Mouse (Mus musculus) thymus, adult 2 months (tissue): ENCODE results near the gene Acvr2b. TPM values are rescaled to one million over a fixed set of nuclear protein-coding genes. Genes with fewer than 3 reads are reported as not detected.

Experiments
- DNase-seq: peaks from one replicate; pipeline ENCODE4 v3.0.0; 2021
- H3K27ac ChIP-seq: fragments of 200-500 bp; 2 replicates; pipeline ENCODE4 v1.5.1; 2012; ENCODE audit warnings: low read length, control low read depth; ENCODE audit not compliant: control insufficient read depth, insufficient read depth
- H3K27me3 ChIP-seq: fragments of 200-500 bp; 2 replicates; pipeline ENCODE4 v1.6.1; 2012; ENCODE audit warnings: mild to moderate bottlenecking, low read length, moderate library complexity, mixed read lengths; ENCODE audit not compliant: control insufficient read depth, insufficient read depth
- H3K36me3 ChIP-seq: fragments of 200-500 bp; 2 replicates; pipeline ENCODE4 v1.6.1; 2012; ENCODE audit warnings: mild to moderate bottlenecking, low read length, moderate library complexity; ENCODE audit not compliant: control insufficient read depth, insufficient read depth
- H3K4me1 ChIP-seq: fragments of 200-500 bp; replicated peaks from 2 replicates; pipeline ENCODE4 v1.6.1; 2012; ENCODE audit warnings: low read length; ENCODE audit not compliant: control insufficient read depth, insufficient read depth
- H3K4me3 ChIP-seq: fragments of 200-500 bp; 2 replicates; pipeline ENCODE4 v1.5.1; 2012; ENCODE audit warnings: mild to moderate bottlenecking, low read length, control low read depth, moderate library complexity; ENCODE audit not compliant: control insufficient read depth, insufficient read depth
- CTCF ChIP-seq: fragments of 200-500 bp; IDR thresholded peaks from 2 replicates; pipeline ENCODE4 v1.5.1; 2012; ENCODE audit warnings: mild to moderate bottlenecking, control low read depth, low read length, moderate library complexity, borderline replicate concordance; ENCODE audit not compliant: control insufficient read depth, poor library complexity, insufficient read depth; ENCODE audit errors: extremely low read depth
- POLR2A ChIP-seq: fragments of 200-500 bp; IDR thresholded peaks from 2 replicates; pipeline ENCODE4 v1.6.1; 2012; ENCODE audit warnings: mild to moderate bottlenecking, low read length, control low read depth, moderate library complexity; ENCODE audit not compliant: control insufficient read depth, poor library complexity, insufficient read depth; ENCODE audit errors: extremely low read depth
- WGBS: fragments of 180-500 bp; shearing (Covaris S2); methylation state at CpG from one replicate; pipeline ENCODE4 v1.1.7; 2018; 5-methylcytosine and 5-hydroxymethylcytosine counted together
- polyA plus RNA-seq: library from polyadenylated mRNA; depleted of rRNA; stranded (reverse); fragments of >200 nt; gene quantifications from 2 replicates; pipeline ENCODE4 v1.2.3, GENCODE M21; 2012

Acvr2b gene
- polyA plus RNA-seq, 1 experiment = 7.7 TPM

- Histone ChIP-seq H3K27ac (no peak overlapping the region), H3K4me1 (no peaks in the 10 kb centered on the region), H3K4me3 (no peak overlapping the region), H3K27me3 (no peaks in the 10 kb centered on the region), H3K36me3 (no peaks in the 10 kb centered on the region)
- no peak for TF ChIP-seq POLR2A
- no peak for TF ChIP-seq CTCF
- WGBS = 94% methylated on average over 12 of the region's 12 CpGs
- DNase-seq = no peak
Observed at GRCm38 (mm10) chr9:119438065-119438464, 36.1 kb downstream of the Acvr2b start.

GRCm38 (mm10) chr9:119438498-119439000, 36.6 kb downstream of the Acvr2b start:
- 96% methylated on average over 9 of the region's 9 CpGs for WGBS
- no peak for DNase-seq
- no peak overlapping the region for H3K4me3 ChIP-seq
- H3K36me3 ChIP-seq = no peaks in the 10 kb centered on the region
- no peaks in the 10 kb centered on the region for H3K27me3 ChIP-seq
- TF ChIP-seq POLR2A = no peak
- no peak for TF ChIP-seq CTCF
- H3K4me1 ChIP-seq = no peaks in the 10 kb centered on the region
- no peak overlapping the region for H3K27ac ChIP-seq

- peak within 1 kb of the TSS; percentile 33; the same call in 1 of the 2 replicates for H3K27ac ChIP-seq
- TF ChIP-seq POLR2A = peak; percentile 67
- TF ChIP-seq CTCF = peak; percentile 82; the same call in 1 of the 2 replicates
- peak; percentile 98 for DNase-seq
- peak within 1 kb of the TSS; percentile 62 for H3K4me3 ChIP-seq
- WGBS = under 1% methylated on average over 52 of the region's 52 CpGs
- peaks cover 7% of the 10 kb centered on the region for H3K4me1 ChIP-seq
- peaks cover 23% of the 10 kb centered on the region for H3K36me3 ChIP-seq
- no peaks in the 10 kb centered on the region for H3K27me3 ChIP-seq
Observed at GRCm38 (mm10) chr9:119444738-119445429, 43.0 kb downstream of the Acvr2b start, which contains the start of gene Exog. Exog (plus strand) TSS chr9:119444943.

GRCm38 (mm10) chr9:119445737-119446136, 43.8 kb downstream of the Acvr2b start:
- WGBS = 10% methylated on average over 6 of the region's 6 CpGs
- H3K4me1 ChIP-seq = peaks cover 7% of the 10 kb centered on the region
- TF ChIP-seq CTCF (no peak), POLR2A (no peak)
- H3K4me3 ChIP-seq = no peak overlapping the region
- H3K27me3 ChIP-seq = no peaks in the 10 kb centered on the region
- peaks cover 31% of the 10 kb centered on the region for H3K36me3 ChIP-seq
- no peak for DNase-seq
- no peak overlapping the region for H3K27ac ChIP-seq

GRCm38 (mm10) chr9:119455967-119456366, 54.0 kb downstream of the Acvr2b start:
- Histone ChIP-seq H3K27ac (no peak overlapping the region), H3K4me3 (no peak overlapping the region), H3K4me1 (peaks cover 11% of the 10 kb centered on the region), H3K27me3 (no peaks in the 10 kb centered on the region), H3K36me3 (peaks cover 4% of the 10 kb centered on the region)
- no peak for DNase-seq
- 80% methylated on average over 14 of the region's 14 CpGs for WGBS
- no peak for TF ChIP-seq CTCF
- no peak for TF ChIP-seq POLR2A

- no peak for TF ChIP-seq CTCF
- TF ChIP-seq POLR2A = no peak
- WGBS = 95% methylated on average over 14 of the region's 14 CpGs
- no peak for DNase-seq
- H3K4me1 ChIP-seq = peaks cover 11% of the 10 kb centered on the region
- H3K4me3 ChIP-seq = no peak overlapping the region
- no peak overlapping the region for H3K27ac ChIP-seq
- peaks cover under 1% of the 10 kb centered on the region; the same call in 1 of the 2 replicates for H3K36me3 ChIP-seq
- no peaks in the 10 kb centered on the region for H3K27me3 ChIP-seq
Observed at GRCm38 (mm10) chr9:119457122-119457521, 55.2 kb downstream of the Acvr2b start.
